Comparison of ENCODE assay signal across 10 mouse cellular contexts in genomic region chr16:49615342-49616020, GRCm38 (mm10).
DNase-seq lines count a peak whose midpoint lies in the region; ATAC-seq and TF ChIP-seq lines count a peak whose summit lies in the region.
"Had no signal": no experiment of that assay in that cellular context is flagged by ENCODE, and none has a peak within 500 bp of the region (broad histone marks: within the 10 kb centered on the region; RNA-seq: fewer than 3 reads in every experiment).

No protein-coding gene starts in this region.

- 83% methylated on average over 20 of the region's 20 CpGs for WGBS in hindbrain, embryonic 13.5 days
- WGBS in hindbrain, embryonic 11.5 days, result 84% methylated on average over 20 of the region's 20 CpGs
- 81% methylated on average over 20 of the region's 20 CpGs for WGBS in neural tube, embryonic 15.5 days
- 82% methylated on average over 20 of the region's 20 CpGs for WGBS in stomach, embryonic 14.5 days

- no peak for DNase-seq in hindbrain, embryonic 11.5 days (ENCODE audit: low spot score)
- no peak for DNase-seq in neural tube, embryonic 10.5 days (ENCODE audit: extremely low spot score, low spot score)
- no peak for DNase-seq in adrenal gland, postnatal 4 days (ENCODE audit: low spot score in 2 of 2)
- DNase-seq in embryo, embryonic 10 days (ENCODE audit: low spot score), result no peak

- no peak overlapping the region for H3K27ac ChIP-seq in hindbrain, embryonic 13.5 days
- no peak overlapping the region for H3K27ac ChIP-seq in hindbrain, embryonic 11.5 days (ENCODE audit: low read depth, low read length)
- no peak overlapping the region for H3K27ac ChIP-seq in neural tube, embryonic 15.5 days (replicated peaks)
- no peak overlapping the region for H3K27ac ChIP-seq in embryonic fibroblast, embryonic 13.5 days (ENCODE audit: insufficient read depth, low read length)
- H3K27ac ChIP-seq in stomach, embryonic 14.5 days (ENCODE audit: low read length), result peak overlapping the region; percentile 39; the same call in 1 of the 2 replicates
- H3K27ac ChIP-seq: forebrain, embryonic 10.5 days had no signal

- no peak for TF ChIP-seq CTCF in embryonic fibroblast, embryonic 13.5 days (IDR thresholded peaks at IDR 0.05; ENCODE audit: borderline replicate concordance, insufficient read depth, low read length)

- no peak overlapping the region for H3K9ac ChIP-seq in hindbrain, embryonic 13.5 days
- H3K9ac ChIP-seq in hindbrain, embryonic 11.5 days (ENCODE audit: low read depth, low read length), result no peak overlapping the region
- H3K9ac ChIP-seq in neural tube, embryonic 15.5 days (replicated peaks), result no peak overlapping the region
- no peak overlapping the region for H3K9ac ChIP-seq in stomach, embryonic 14.5 days (replicated peaks; ENCODE audit: low read depth, low read length)

- H3K4me1 ChIP-seq in hindbrain, embryonic 13.5 days (replicated peaks), result 0 out of 2 replicates have a peak, but pooled peaks cover 2% of the 10 kb centered on the region
- H3K4me1 ChIP-seq in hindbrain, embryonic 11.5 days (replicated peaks; ENCODE audit: control insufficient read depth, insufficient read depth, low read length), result no peaks in the 10 kb centered on the region
- H3K4me1 ChIP-seq in neural tube, embryonic 15.5 days, result no peaks in the 10 kb centered on the region
- H3K4me1 ChIP-seq in embryonic fibroblast, embryonic 13.5 days (ENCODE audit: control insufficient read depth, insufficient read depth, low read length), result no peaks in the 10 kb centered on the region
- H3K4me1 ChIP-seq in stomach, embryonic 14.5 days (ENCODE audit: control insufficient read depth, insufficient read depth, low read length), result no peaks in the 10 kb centered on the region
- H3K4me1 ChIP-seq: forebrain, embryonic 10.5 days had no signal

- peak overlapping the region; percentile 20; the same call in 1 of the 2 replicates for H3K4me2 ChIP-seq in hindbrain, embryonic 13.5 days
- no peak overlapping the region for H3K4me2 ChIP-seq in hindbrain, embryonic 11.5 days (replicated peaks; ENCODE audit: low read depth, low read length)
- peak overlapping the region; percentile 35 for H3K4me2 ChIP-seq in neural tube, embryonic 15.5 days
- no peak overlapping the region for H3K4me2 ChIP-seq in stomach, embryonic 14.5 days (replicated peaks; ENCODE audit: low read depth, low read length)
- H3K4me2 ChIP-seq: liver, embryonic 11.5 days had no signal

- ATAC-seq in hindbrain, embryonic 13.5 days (ENCODE audit: low FRiP score), result no peak
- no peak for ATAC-seq in hindbrain, embryonic 11.5 days (ENCODE audit: low FRiP score)
- no peak for ATAC-seq in neural tube, embryonic 15.5 days (ENCODE audit: low FRiP score)
- no peak for ATAC-seq in stomach, embryonic 14.5 days (ENCODE audit: insufficient number of reproducible peaks, insufficient read depth, low FRiP score, low read depth)

- H3K9me3 ChIP-seq in hindbrain, embryonic 13.5 days, result peaks cover 8% of the 10 kb centered on the region
- no peaks in the 10 kb centered on the region; the same call in 1 of the 2 replicates for H3K9me3 ChIP-seq in hindbrain, embryonic 11.5 days (ENCODE audit: control insufficient read depth, low read length)
- H3K9me3 ChIP-seq in neural tube, embryonic 15.5 days (replicated peaks), result no peaks in the 10 kb centered on the region
- H3K9me3 ChIP-seq in stomach, embryonic 14.5 days (ENCODE audit: control insufficient read depth, low read depth, low read length), result peaks cover 3% of the 10 kb centered on the region; the same call in 1 of the 2 replicates

- no peak for TF ChIP-seq POLR2A in embryonic fibroblast, embryonic 13.5 days (IDR thresholded peaks at IDR 0.05; ENCODE audit: low read depth, low read length)

- H3K27me3 ChIP-seq in hindbrain, embryonic 13.5 days, result no peaks in the 10 kb centered on the region
- no peaks in the 10 kb centered on the region for H3K27me3 ChIP-seq in hindbrain, embryonic 11.5 days (ENCODE audit: control insufficient read depth, insufficient read depth, low read length)
- no peaks in the 10 kb centered on the region for H3K27me3 ChIP-seq in neural tube, embryonic 15.5 days (replicated peaks)
- H3K27me3 ChIP-seq in stomach, embryonic 14.5 days (ENCODE audit: control insufficient read depth, insufficient read depth, low read length), result no peaks in the 10 kb centered on the region

- no peak overlapping the region for H3K4me3 ChIP-seq in hindbrain, embryonic 13.5 days
- no peak overlapping the region for H3K4me3 ChIP-seq in hindbrain, embryonic 11.5 days (ENCODE audit: low read depth, low read length)
- H3K4me3 ChIP-seq in neural tube, embryonic 15.5 days (replicated peaks), result no peak overlapping the region
- H3K4me3 ChIP-seq in embryonic fibroblast, embryonic 13.5 days (ENCODE audit: insufficient read depth, low read length), result peak overlapping the region; percentile 35; the same call in 1 of the 2 replicates
- no peak overlapping the region for H3K4me3 ChIP-seq in stomach, embryonic 14.5 days (ENCODE audit: low read depth, low read length)
- H3K4me3 ChIP-seq: forebrain, embryonic 10.5 days had no signal

- no peaks in the 10 kb centered on the region for H3K36me3 ChIP-seq in hindbrain, embryonic 13.5 days
- no peaks in the 10 kb centered on the region for H3K36me3 ChIP-seq in hindbrain, embryonic 11.5 days (ENCODE audit: control insufficient read depth, insufficient read depth, low read length)
- H3K36me3 ChIP-seq in neural tube, embryonic 15.5 days, result no peaks in the 10 kb centered on the region
- H3K36me3 ChIP-seq in stomach, embryonic 14.5 days (ENCODE audit: control insufficient read depth, insufficient read depth, low read length), result no peaks in the 10 kb centered on the region
- H3K36me3 ChIP-seq: forebrain, embryonic 10.5 days had no signal

Comparison
In these comparisons a context has a peak if more than half of its experiments do, and no peak if none do; other contexts are left out.
1. H3K4me2 ChIP-seq: peak in hindbrain, embryonic 13.5 days (single experiment) and neural tube, embryonic 15.5 days (single experiment); none in hindbrain, embryonic 11.5 days (single experiment) and stomach, embryonic 14.5 days (single experiment).